Comparison of ENCODE assay signal across 17 mouse cellular contexts in genomic region chr11:83865286-83865685, GRCm38 (mm10). TPM values are rescaled to one million over a fixed set of nuclear protein-coding genes. Genes with fewer than 3 reads are reported as not detected.
"Had no signal": no experiment of that assay in that cellular context is flagged by ENCODE, and none has a peak within 500 bp of the region (broad histone marks: within the 10 kb centered on the region; RNA-seq: fewer than 3 reads in every experiment).

No protein-coding gene starts in this region.

- H3K27ac ChIP-seq: layer of hippocampus, adult 2 months; limb, embryonic 13.5 days; liver, embryonic 14.5 days; midbrain, embryonic 15.5 days; neural tube, embryonic 13.5 days had no signal

- H3K9me3 ChIP-seq: limb, embryonic 13.5 days; midbrain, embryonic 15.5 days; neural tube, embryonic 13.5 days had no signal

- DNase-seq: kidney, adult 11 months; kidney, adult 9 months; kidney, postnatal 10 days; kidney, postnatal 4 days; left cerebral cortex, postnatal 4 days; lung, adult 18-20 months; lung, postnatal 36 days; right cerebral cortex, postnatal 4 days; spleen, adult 18-20 months; thymus, postnatal 36 days had no signal

- H3K36me3 ChIP-seq: limb, embryonic 13.5 days; midbrain, embryonic 15.5 days; neural tube, embryonic 13.5 days had no signal

- H3K9ac ChIP-seq: limb, embryonic 13.5 days; liver, embryonic 14.5 days; midbrain, embryonic 15.5 days; neural tube, embryonic 13.5 days had no signal

- H3K4me1 ChIP-seq: limb, embryonic 13.5 days; midbrain, embryonic 15.5 days had no signal

- ATAC-seq: lung, postnatal 0 days; midbrain, embryonic 15.5 days had no signal

- H3K4me2 ChIP-seq: limb, embryonic 13.5 days; midbrain, embryonic 15.5 days; neural tube, embryonic 13.5 days had no signal

- H3K4me3 ChIP-seq: layer of hippocampus, adult 2 months; limb, embryonic 13.5 days; midbrain, embryonic 15.5 days; neural tube, embryonic 13.5 days had no signal

RNA-seq across cellular contexts. Expression of gene Hnf1b, which starts 15.4 kb away (rescaled TPM):
- polyA plus RNA-seq: limb, embryonic 13.5 days; thymus, postnatal 0 days had no signal
